In the genomic region with DNA sequence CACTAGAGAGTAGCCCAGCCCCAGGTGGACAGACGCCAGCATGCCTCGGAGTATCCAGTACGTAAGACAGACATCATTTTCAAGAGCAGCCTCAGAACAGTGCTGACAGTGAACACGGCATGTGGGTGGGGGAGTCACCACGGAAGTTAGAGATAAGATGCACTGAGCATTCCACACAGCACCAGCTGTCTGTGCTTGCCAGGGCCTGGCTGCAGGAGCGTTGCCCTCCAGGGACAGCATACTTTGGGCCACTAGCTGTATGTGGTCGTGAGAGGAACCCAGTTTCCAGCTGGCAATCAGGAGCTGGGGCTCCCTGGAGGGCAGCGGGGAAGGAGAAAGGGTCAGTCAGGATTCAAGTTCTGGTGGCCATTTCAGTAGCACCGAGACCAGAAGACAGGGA, we compare ENCODE assay signal across 22 mouse cellular contexts. TPM values are rescaled to one million over a fixed set of nuclear protein-coding genes. Genes with fewer than 3 reads are reported as not detected.
DNase-seq lines count a peak whose midpoint lies in the region; ATAC-seq and TF ChIP-seq lines count a peak whose summit lies in the region.
"Had no signal": no experiment of that assay in that cellular context is flagged by ENCODE, and none has a peak within 500 bp of the region (broad histone marks: within the 10 kb centered on the region; RNA-seq: fewer than 3 reads in every experiment).

No protein-coding gene starts in this region.

- peaks cover 57% of the 10 kb centered on the region for H3K36me3 ChIP-seq in heart, embryonic 13.5 days
- peaks cover 90% of the 10 kb centered on the region for H3K36me3 ChIP-seq in G1E (replicated peaks)
- H3K36me3 ChIP-seq in liver, embryonic 13.5 days: peaks cover 63% of the 10 kb centered on the region
- peaks cover 11% of the 10 kb centered on the region for H3K36me3 ChIP-seq in intestine, embryonic 16.5 days (ENCODE audit: control insufficient read depth, insufficient read depth, low read length)

- H3K4me1 ChIP-seq in heart, embryonic 13.5 days: peaks cover 23% of the 10 kb centered on the region
- H3K4me1 ChIP-seq in G1E (ENCODE audit: insufficient read depth, low read depth, low read length): peaks cover 27% of the 10 kb centered on the region
- peaks cover 30% of the 10 kb centered on the region for H3K4me1 ChIP-seq in liver, embryonic 13.5 days (replicated peaks)
- H3K4me1 ChIP-seq in intestine, embryonic 16.5 days (ENCODE audit: control insufficient read depth, insufficient read depth, low read length): peaks cover 5% of the 10 kb centered on the region
- H3K4me1 ChIP-seq: embryonic facial prominence, embryonic 13.5 days; hindbrain, embryonic 12.5 days had no signal

- no peak overlapping the region for H3K9ac ChIP-seq in heart, embryonic 13.5 days
- no peak overlapping the region; the same call in 1 of the 2 replicates for H3K9ac ChIP-seq in liver, embryonic 13.5 days
- no peak overlapping the region for H3K9ac ChIP-seq in intestine, embryonic 16.5 days (ENCODE audit: low read depth, low read length)
- H3K9ac ChIP-seq: embryonic facial prominence, embryonic 13.5 days; hindbrain, embryonic 12.5 days; lung, embryonic 15.5 days had no signal

- no peak for DNase-seq in heart, adult 11 months
- no peak for DNase-seq in G1E (ENCODE audit: low spot score)
- no peak for DNase-seq in liver, embryonic 13.5 days
- no peak for DNase-seq in kidney, postnatal 10 days
- DNase-seq: cerebellum, adult 9-10 months; gastrocnemius, postnatal 36 days; kidney, postnatal 4 days; layer of hippocampus, adult 9-11 months; left cerebral cortex, postnatal 4 days; midbrain, embryonic 14.5 days; thymus, adult 18-20 months had no signal

- no peaks in the 10 kb centered on the region for H3K9me3 ChIP-seq in heart, embryonic 13.5 days
- no peaks in the 10 kb centered on the region for H3K9me3 ChIP-seq in G1E (replicated peaks)
- H3K9me3 ChIP-seq in liver, embryonic 13.5 days (replicated peaks): no peaks in the 10 kb centered on the region
- no peaks in the 10 kb centered on the region for H3K9me3 ChIP-seq in intestine, embryonic 16.5 days (ENCODE audit: control insufficient read depth, low read length)
- H3K9me3 ChIP-seq: embryonic facial prominence, embryonic 13.5 days; hindbrain, embryonic 12.5 days; lung, embryonic 15.5 days had no signal

- H3K4me3 ChIP-seq in heart, embryonic 13.5 days: no peak overlapping the region
- H3K4me3 ChIP-seq in G1E (ENCODE audit: low read depth, low read length): 0 out of 2 replicates have a peak overlapping the region, but pooled peaks have one; percentile 2
- H3K4me3 ChIP-seq in liver, embryonic 13.5 days (replicated peaks): no peak overlapping the region
- H3K4me3 ChIP-seq in intestine, embryonic 16.5 days (ENCODE audit: low read length): no peak overlapping the region
- H3K4me3 ChIP-seq: embryonic facial prominence, embryonic 13.5 days; hindbrain, embryonic 12.5 days; left cerebral cortex, adult 2 months; lung, embryonic 15.5 days had no signal

- H3K27ac ChIP-seq in heart, embryonic 13.5 days (replicated peaks): peak overlapping the region; percentile 62
- no peak overlapping the region for H3K27ac ChIP-seq in liver, embryonic 13.5 days
- no peak overlapping the region for H3K27ac ChIP-seq in intestine, embryonic 16.5 days (ENCODE audit: low read length)
- H3K27ac ChIP-seq: embryonic facial prominence, embryonic 13.5 days; hindbrain, embryonic 12.5 days; left cerebral cortex, adult 2 months; lung, embryonic 15.5 days; macrophage had no signal

- ATAC-seq in heart, embryonic 13.5 days (ENCODE audit: extremely low read depth, insufficient number of reproducible peaks, low FRiP score, low TSS enrichment): peak; percentile 28; the same call in 1 of the 2 replicates
- ATAC-seq in G1E (ENCODE audit: extremely low read depth, insufficient number of reproducible peaks, low FRiP score, poor library complexity, severe bottlenecking): no peak
- ATAC-seq in activated CD4-positive, CD25-positive, alpha-beta regulatory T cell, adult 4 months: peak; percentile 38
- ATAC-seq in liver, embryonic 13.5 days (ENCODE audit: low read depth): peak; percentile 52; the same call in 1 of the 2 replicates
- ATAC-seq in cerebellum, adult (ENCODE audit: insufficient number of reproducible peaks, low FRiP score, low TSS enrichment): no peak
- ATAC-seq in intestine, embryonic 16.5 days: no peak
- ATAC-seq: forebrain, embryonic 14.5 days had no signal

- peak overlapping the region; percentile 11 for H3K4me2 ChIP-seq in heart, embryonic 13.5 days
- H3K4me2 ChIP-seq in liver, embryonic 13.5 days: no peak overlapping the region
- no peak overlapping the region for H3K4me2 ChIP-seq in intestine, embryonic 16.5 days (ENCODE audit: low read depth, low read length)
- H3K4me2 ChIP-seq: embryonic facial prominence, embryonic 13.5 days; hindbrain, embryonic 12.5 days; lung, embryonic 15.5 days had no signal

- no peaks in the 10 kb centered on the region for H3K27me3 ChIP-seq in heart, embryonic 13.5 days (replicated peaks)
- no peaks in the 10 kb centered on the region for H3K27me3 ChIP-seq in G1E (ENCODE audit: insufficient read depth, low read length)
- no peaks in the 10 kb centered on the region for H3K27me3 ChIP-seq in liver, embryonic 13.5 days
- H3K27me3 ChIP-seq in intestine, embryonic 16.5 days (replicated peaks; ENCODE audit: control insufficient read depth, insufficient read depth, low read length): no peaks in the 10 kb centered on the region
- H3K27me3 ChIP-seq: embryonic facial prominence, embryonic 13.5 days; hindbrain, embryonic 12.5 days; lung, embryonic 15.5 days had no signal

- TF ChIP-seq CTCF in G1E (IDR thresholded peaks at IDR 0.05; ENCODE audit: low read depth, low read length): no peak

- 26% methylated on average over 9 of the region's 9 CpGs for WGBS in heart, embryonic 13.5 days
- whole genome bisulfite sequencing in liver, embryonic 13.5 days (ENCODE audit: insufficient replicate concordance): 42% methylated on average over 9 of the region's 9 CpGs
- 73% methylated on average over 9 of the region's 9 CpGs for WGBS in intestine, embryonic 16.5 days

RNA-seq across cellular contexts. Expression of a gene that starts 13.7 kb away (rescaled TPM):
- polyA plus RNA-seq in heart, embryonic 13.5 days (2015; fragmentation: Nextera tagmentation; extraction: Ambion mirVana): 0.48 and 0.67 TPM in 2 replicates
- total RNA-seq in G1E (2014; fragmentation: Nextera tagmentation): not detected in 2 replicates
- total RNA-seq in G1E (2017): 0.12 and 0.27 TPM in 2 replicates
- 0.06 and 0.07 TPM in 2 replicates for polyA plus RNA-seq in G1E (2012)
- polyA plus RNA-seq in activated CD4-positive, CD25-positive, alpha-beta regulatory T cell, adult 4 months (2017; shearing (Covaris generic)): not detected
- polyA plus RNA-seq in liver, embryonic 13.5 days (2015; fragmentation: Nextera tagmentation; extraction: Ambion mirVana): 0.15 and 0.20 TPM in 2 replicates
- polyA plus RNA-seq in intestine, embryonic 16.5 days (2015; fragmentation: Nextera tagmentation; extraction: Ambion mirVana): 0.11 and 0.13 TPM in 2 replicates
- polyA plus RNA-seq: liver, adult 2 months had no signal

RNA-seq across cellular contexts. Expression of a gene that starts 59.8 kb away (rescaled TPM):
- 40.8 and 42.0 TPM in 2 replicates for polyA plus RNA-seq in heart, embryonic 13.5 days (2015; fragmentation: Nextera tagmentation; extraction: Ambion mirVana)
- total RNA-seq in G1E (2014; fragmentation: Nextera tagmentation) (32.3 and 36.3 TPM in 2 replicates), G1E (2017) (23.4 and 27.2 TPM in 2 replicates)
- 7.5 and 10.3 TPM in 2 replicates for polyA plus RNA-seq in G1E (2012)
- polyA plus RNA-seq in activated CD4-positive, CD25-positive, alpha-beta regulatory T cell, adult 4 months (2017; shearing (Covaris generic)): 10 to 100 TPM; 56.8 to 58.3 TPM
- polyA plus RNA-seq in liver, embryonic 13.5 days (2015; fragmentation: Nextera tagmentation; extraction: Ambion mirVana): 32.9 and 37.5 TPM in 2 replicates
- 65.0 and 65.6 TPM in 2 replicates for polyA plus RNA-seq in intestine, embryonic 16.5 days (2015; fragmentation: Nextera tagmentation; extraction: Ambion mirVana)

Comparison
In these comparisons a context has a peak if more than half of its experiments do, and no peak if none do; other contexts are left out.
1. ATAC-seq: peak in heart, embryonic 13.5 days (single experiment), activated CD4-positive, CD25-positive, alpha-beta regulatory T cell, adult 4 months (single experiment) and liver, embryonic 13.5 days (single experiment); none in G1E (single experiment), cerebellum, adult (single experiment) and intestine, embryonic 16.5 days (single experiment).